Mouse (Mus musculus) midbrain, embryonic 11.5 days (tissue): Measurements from ENCODE around the gene Nhlrc4. TPM values are rescaled to one million over a fixed set of nuclear protein-coding genes. Genes with fewer than 3 reads are reported as not detected.

Source experiments
- ATAC-seq: fragments of 200-750 bp; cut with Nextera tagmentation; 2 replicates; pipeline ENCODE4 v1.8.0; 2017; ENCODE audit warnings: moderate TSS enrichment, moderate library complexity; ENCODE audit not compliant: low FRiP score
- DNase-seq: peaks from one replicate; pipeline ENCODE4 v3.0.0; 2015; ENCODE audit warnings: low spot score; ENCODE audit errors: missing footprints
- H3K27ac ChIP-seq: fragments of 300-500 bp; sonication (generic); 2 replicates; pipeline ENCODE4 v1.5.1; 2014; ENCODE audit warnings: low read depth, low read length
- H3K27me3 ChIP-seq: fragments of 300-500 bp; sonication (generic); 2 replicates; pipeline ENCODE4 v1.6.1; 2014; ENCODE audit warnings: mild to moderate bottlenecking, low read length, moderate library complexity, mixed read lengths; ENCODE audit not compliant: control insufficient read depth, insufficient read depth
- H3K36me3 ChIP-seq: fragments of 300-500 bp; sonication (generic); 2 replicates; pipeline ENCODE4 v1.6.1; 2014; ENCODE audit warnings: mild to moderate bottlenecking, low read length, moderate library complexity, mixed read lengths; ENCODE audit not compliant: control insufficient read depth, insufficient read depth
- H3K4me1 ChIP-seq: fragments of 300-500 bp; sonication (generic); 2 replicates; pipeline ENCODE4 v1.6.1; 2014; ENCODE audit warnings: low read length; ENCODE audit not compliant: control insufficient read depth, insufficient read depth
- H3K4me2 ChIP-seq: fragments of 300-500 bp; sonication (generic); 2 replicates; pipeline ENCODE4 v1.6.1; 2014; ENCODE audit warnings: mild to moderate bottlenecking, moderate library complexity
- H3K4me3 ChIP-seq: fragments of 300-500 bp; sonication (generic); 2 replicates; pipeline ENCODE4 v1.5.1; 2014; ENCODE audit warnings: low read depth, low read length
- H3K9ac ChIP-seq: fragments of 300-500 bp; sonication (generic); 2 replicates; pipeline ENCODE4 v1.6.1; 2014; ENCODE audit warnings: low read length
- H3K9me3 ChIP-seq: fragments of 300-500 bp; sonication (generic); 2 replicates; pipeline ENCODE4 v1.6.1; 2016; ENCODE audit warnings: low read length; ENCODE audit not compliant: control insufficient read depth
- WGBS: fragments of 180-500 bp; shearing (Covaris S2); extraction: QIAGEN DNeasy Blood & Tissue Kit; methylation state at CpG from one replicate; pipeline ENCODE4 v1.1.7; 2014; 5-methylcytosine and 5-hydroxymethylcytosine counted together
- polyA plus RNA-seq: library from polyadenylated mRNA; unstranded; fragments of >200 nt; fragmentation: Nextera tagmentation; extraction: Ambion mirVana; gene quantifications from 2 replicates; pipeline ENCODE4 v1.2.1, GENCODE M21; 2014

Gene Nhlrc4
- 0.37 TPM in 1 of 2 replicates, not detected in the other for polyA plus RNA-seq

GRCm38 (mm10) chr17:25944366-25945163 is at the start of gene Nhlrc4, which contains the start of gene Pigq:
Gene Nhlrc4 (minus strand): TSS chr17:25944961.
Gene Pigq (minus strand): TSS chr17:25944936.
- WGBS: 50% methylated on average over 6 of the region's 6 CpGs
- Histone ChIP-seq H3K9ac (no peak within 1 kb of the TSS), H3K4me1 (peaks cover 7% of the 10 kb centered on the region), H3K4me3 (no peak within 1 kb of the TSS), H3K27ac (no peak within 1 kb of the TSS), H3K4me2 (no peak within 1 kb of the TSS), H3K27me3 (no peaks in the 10 kb centered on the region), H3K9me3 (no peaks in the 10 kb centered on the region), H3K36me3 (no peaks in the 10 kb centered on the region)
- no peak for DNase-seq
- ATAC-seq: no peak

- Histone ChIP-seq H3K9me3 (no peaks in the 10 kb centered on the region), H3K27me3 (no peaks in the 10 kb centered on the region), H3K4me3 (no peak overlapping the region), H3K9ac (no peak overlapping the region), H3K36me3 (peaks cover 15% of the 10 kb centered on the region), H3K4me2 (no peak overlapping the region), H3K4me1 (no peaks in the 10 kb centered on the region), H3K27ac (no peak overlapping the region)
- 88% methylated on average over 3 of the region's 3 CpGs for WGBS
- DNase-seq (no peak), ATAC-seq (no peak)
Observed at GRCm38 (mm10) chr17:25993489-25993888, 48.7 kb upstream of the Nhlrc4 start.

GRCm38 (mm10) chr17:25992274-25992673 is 47.5 kb upstream of the Nhlrc4 start:
- H3K9me3 ChIP-seq: no peaks in the 10 kb centered on the region
- WGBS: 100% methylated on average over 4 of the region's 4 CpGs

GRCm38 (mm10) chr17:25990331-25990730 is 45.6 kb upstream of the Nhlrc4 start:
- Histone ChIP-seq H3K4me2 (no peak overlapping the region), H3K9ac (no peak overlapping the region), H3K27me3 (no peaks in the 10 kb centered on the region), H3K4me1 (no peaks in the 10 kb centered on the region), H3K9me3 (no peaks in the 10 kb centered on the region), H3K4me3 (no peak overlapping the region), H3K36me3 (peaks cover 15% of the 10 kb centered on the region), H3K27ac (no peak overlapping the region)
- DNase-seq: no peak
- 95% methylated on average over 5 of the region's 5 CpGs for WGBS
- no peak for ATAC-seq

More at GRCm38 (mm10) chr17:25992274-25992673, 47.5 kb upstream of the Nhlrc4 start:
- H3K36me3 ChIP-seq: peaks cover 15% of the 10 kb centered on the region
- H3K9ac ChIP-seq: no peak overlapping the region
- H3K4me3 ChIP-seq: no peak overlapping the region
- H3K4me2 ChIP-seq: no peak overlapping the region
- H3K27me3 ChIP-seq: no peaks in the 10 kb centered on the region
- no peak for DNase-seq
- no peaks in the 10 kb centered on the region for H3K4me1 ChIP-seq
- ATAC-seq: no peak
- H3K27ac ChIP-seq: no peak overlapping the region

- WGBS: under 1% methylated on average over 91 of the region's 91 CpGs
- Histone ChIP-seq H3K4me1 (peaks cover 10% of the 10 kb centered on the region), H3K9me3 (no peaks in the 10 kb centered on the region), H3K9ac (peak within 1 kb of the TSS; percentile 93), H3K4me3 (peak within 1 kb of the TSS; percentile 81), H3K27me3 (no peaks in the 10 kb centered on the region), H3K27ac (peak within 1 kb of the TSS; percentile 83), H3K36me3 (peaks cover 6% of the 10 kb centered on the region), H3K4me2 (peak within 1 kb of the TSS; percentile 93)
- DNase-seq (peak; percentile 99), ATAC-seq (peak; percentile 99)
Observed at GRCm38 (mm10) chr17:25985306-25986294, 40.8 kb upstream of the Nhlrc4 start, which contains the start of gene Capn15. Gene Capn15 (minus strand): TSS chr17:25985796.

GRCm38 (mm10) chr17:25984556-25985305 is 40.0 kb upstream of the Nhlrc4 start:
- Histone ChIP-seq H3K4me3 (peak overlapping the region; percentile 81), H3K9ac (peak overlapping the region; percentile 93), H3K27me3 (no peaks in the 10 kb centered on the region), H3K4me2 (peak overlapping the region; percentile 93), H3K27ac (peak overlapping the region; percentile 83), H3K36me3 (no peaks in the 10 kb centered on the region; the same call in 1 of the 2 replicates), H3K9me3 (no peaks in the 10 kb centered on the region), H3K4me1 (peaks cover 10% of the 10 kb centered on the region)
- 12% methylated on average over 17 of the region's 17 CpGs for WGBS
- ATAC-seq (no peak), DNase-seq (no peak)

- no peaks in the 10 kb centered on the region; the same call in 1 of the 2 replicates for H3K36me3 ChIP-seq
- H3K4me1 ChIP-seq: peaks cover 10% of the 10 kb centered on the region
- H3K27me3 ChIP-seq: no peaks in the 10 kb centered on the region
- H3K27ac ChIP-seq: no peak overlapping the region
- H3K4me2 ChIP-seq: peak overlapping the region; percentile 93
- peak overlapping the region; percentile 81 for H3K4me3 ChIP-seq
- no peaks in the 10 kb centered on the region for H3K9me3 ChIP-seq
- peak overlapping the region; percentile 93; the same call in 1 of the 2 replicates for H3K9ac ChIP-seq
- 95% methylated on average over 1 of the region's 1 CpGs for WGBS
- ATAC-seq (no peak), DNase-seq (no peak)
Observed at GRCm38 (mm10) chr17:25984066-25984465, 39.3 kb upstream of the Nhlrc4 start.

GRCm38 (mm10) chr17:25982913-25983312 is 38.2 kb upstream of the Nhlrc4 start:
- no peak for DNase-seq
- no peaks in the 10 kb centered on the region for H3K9me3 ChIP-seq
- WGBS: 97% methylated on average over 3 of the region's 3 CpGs
- H3K27ac ChIP-seq: no peak overlapping the region
- H3K36me3 ChIP-seq: no peaks in the 10 kb centered on the region
- no peak for ATAC-seq
- H3K4me3 ChIP-seq: no peak overlapping the region
- no peak overlapping the region for H3K9ac ChIP-seq
- H3K4me2 ChIP-seq: no peak overlapping the region
- H3K4me1 ChIP-seq: peaks cover 10% of the 10 kb centered on the region
- H3K27me3 ChIP-seq: no peaks in the 10 kb centered on the region
